In genomic region chr10:126619970-126620369, GRCm38 (mm10) we compare ENCODE assay signal across 21 mouse cellular contexts.
DNase-seq lines count a peak whose midpoint lies in the region; ATAC-seq lines count a peak whose summit lies in the region.
"Had no signal": no experiment of that assay in that cellular context is flagged by ENCODE, and none has a peak within 500 bp of the region (broad histone marks: within the 10 kb centered on the region; RNA-seq: fewer than 3 reads in every experiment).

No protein-coding gene starts in this region.

- DNase-seq in forebrain, embryonic 11.5 days (ENCODE audit: low spot score): peak; percentile 61
- DNase-seq in forebrain, embryonic 10.5 days (ENCODE audit: extremely low spot score, low spot score): no peak
- DNase-seq in ES-CJ7 (ENCODE audit: low read depth, low spot score): peak; percentile 34
- DNase-seq in left cerebral cortex, postnatal 14 days (ENCODE audit: low spot score in 2 of 2): no peak
- no peak for DNase-seq in lung, postnatal 10 days
- DNase-seq: adrenal gland, postnatal 25 days; cerebellum, adult 8-10 months; gastrocnemius, adult 2 months; heart, adult 2 months; kidney, adult 8-10 months; kidney, postnatal 25 days; layer of hippocampus, adult 9-11 months; right cerebral cortex, postnatal 14 days; thymus, postnatal 25 days had no signal

- no peak overlapping the region for H3K4me3 ChIP-seq in forebrain, embryonic 11.5 days (ENCODE audit: low read depth, low read length)
- no peak overlapping the region for H3K4me3 ChIP-seq in forebrain, embryonic 10.5 days
- no peak overlapping the region for H3K4me3 ChIP-seq in forebrain, embryonic 15.5 days
- no peak overlapping the region for H3K4me3 ChIP-seq in midbrain, embryonic 13.5 days (replicated peaks)
- H3K4me3 ChIP-seq: embryonic facial prominence, embryonic 13.5 days; gastrocnemius, adult 2 months; heart, adult 2 months; liver, embryonic 15.5 days had no signal

- intact Hi-C loops in left cerebral cortex, postnatal 14 days (cut with DNase I): no loop called here

- no peak overlapping the region for H3K4me2 ChIP-seq in forebrain, embryonic 11.5 days (ENCODE audit: low read depth, low read length, severe bottlenecking)
- peak overlapping the region; percentile 17 for H3K4me2 ChIP-seq in forebrain, embryonic 15.5 days (replicated peaks)
- peak overlapping the region; percentile 30 for H3K4me2 ChIP-seq in midbrain, embryonic 13.5 days (replicated peaks)
- H3K4me2 ChIP-seq: embryonic facial prominence, embryonic 13.5 days; liver, embryonic 15.5 days had no signal

- peaks cover 4% of the 10 kb centered on the region; the same call in 1 of the 2 replicates for H3K4me1 ChIP-seq in forebrain, embryonic 11.5 days (replicated peaks; ENCODE audit: control insufficient read depth, insufficient read depth, low read length)
- peaks cover 21% of the 10 kb centered on the region for H3K4me1 ChIP-seq in forebrain, embryonic 10.5 days
- peaks cover 13% of the 10 kb centered on the region for H3K4me1 ChIP-seq in forebrain, embryonic 15.5 days
- H3K4me1 ChIP-seq in midbrain, embryonic 13.5 days (replicated peaks): peaks cover 28% of the 10 kb centered on the region
- H3K4me1 ChIP-seq: embryonic facial prominence, embryonic 13.5 days; liver, embryonic 15.5 days had no signal

- no peaks in the 10 kb centered on the region; the same call in 1 of the 2 replicates for H3K9me3 ChIP-seq in forebrain, embryonic 11.5 days (ENCODE audit: control insufficient read depth, low read length)
- no peaks in the 10 kb centered on the region for H3K9me3 ChIP-seq in forebrain, embryonic 10.5 days
- no peaks in the 10 kb centered on the region for H3K9me3 ChIP-seq in forebrain, embryonic 15.5 days
- H3K9me3 ChIP-seq in midbrain, embryonic 13.5 days: no peaks in the 10 kb centered on the region
- H3K9me3 ChIP-seq: embryonic facial prominence, embryonic 13.5 days; liver, embryonic 15.5 days had no signal

- peak; percentile 87 for ATAC-seq in forebrain, embryonic 11.5 days (replicated peaks; ENCODE audit: low FRiP score)
- ATAC-seq in forebrain, embryonic 15.5 days (replicated peaks): 0 out of 2 replicates have a peak, but pooled peaks have one; percentile 29
- peak; percentile 88 for ATAC-seq in midbrain, embryonic 13.5 days
- no peak for ATAC-seq in erythroblast, adult 5-6 weeks (replicated peaks; ENCODE audit: low FRiP score, poor library complexity, severe bottlenecking)
- ATAC-seq: activated CD4-positive, CD25-positive, alpha-beta regulatory T cell, adult 4 months; lung, postnatal 0 days had no signal

- H3K27ac ChIP-seq in forebrain, embryonic 11.5 days (ENCODE audit: low read depth, low read length): no peak overlapping the region
- H3K27ac ChIP-seq in forebrain, embryonic 10.5 days: no peak overlapping the region
- no peak overlapping the region for H3K27ac ChIP-seq in forebrain, embryonic 15.5 days (replicated peaks)
- H3K27ac ChIP-seq in midbrain, embryonic 13.5 days: peak overlapping the region; percentile 75
- H3K27ac ChIP-seq: embryonic facial prominence, embryonic 13.5 days; gastrocnemius, adult 2 months; heart, adult 2 months; liver, embryonic 15.5 days had no signal

- H3K36me3 ChIP-seq in forebrain, embryonic 11.5 days (ENCODE audit: control insufficient read depth, insufficient read depth, low read length): no peaks in the 10 kb centered on the region
- no peaks in the 10 kb centered on the region for H3K36me3 ChIP-seq in forebrain, embryonic 10.5 days (replicated peaks)
- H3K36me3 ChIP-seq in forebrain, embryonic 15.5 days: no peaks in the 10 kb centered on the region
- H3K36me3 ChIP-seq in midbrain, embryonic 13.5 days: no peaks in the 10 kb centered on the region
- H3K36me3 ChIP-seq: embryonic facial prominence, embryonic 13.5 days; liver, embryonic 15.5 days had no signal

- WGBS in forebrain, embryonic 11.5 days: 37% methylated on average over 10 of the region's 10 CpGs
- 48% methylated on average over 10 of the region's 10 CpGs for WGBS in forebrain, embryonic 10.5 days
- WGBS in forebrain, embryonic 15.5 days: 12% methylated on average over 10 of the region's 10 CpGs
- WGBS in midbrain, embryonic 13.5 days: 11% methylated on average over 10 of the region's 10 CpGs

- no peaks in the 10 kb centered on the region for H3K27me3 ChIP-seq in forebrain, embryonic 11.5 days (ENCODE audit: control insufficient read depth, insufficient read depth, low read length)
- H3K27me3 ChIP-seq in forebrain, embryonic 10.5 days (ENCODE audit: poor library complexity, severe bottlenecking): no peaks in the 10 kb centered on the region
- H3K27me3 ChIP-seq in forebrain, embryonic 15.5 days: no peaks in the 10 kb centered on the region
- H3K27me3 ChIP-seq in midbrain, embryonic 13.5 days: no peaks in the 10 kb centered on the region
- H3K27me3 ChIP-seq: embryonic facial prominence, embryonic 13.5 days; liver, embryonic 15.5 days had no signal

- H3K9ac ChIP-seq in forebrain, embryonic 11.5 days (ENCODE audit: low read length): no peak overlapping the region
- H3K9ac ChIP-seq in forebrain, embryonic 15.5 days (replicated peaks): no peak overlapping the region
- H3K9ac ChIP-seq in midbrain, embryonic 13.5 days (replicated peaks): no peak overlapping the region
- H3K9ac ChIP-seq: embryonic facial prominence, embryonic 13.5 days; liver, embryonic 15.5 days had no signal

Comparison
In these comparisons a context has a peak if more than half of its experiments do, and no peak if none do; other contexts are left out.
1. DNase-seq: peak in forebrain, embryonic 11.5 days (single experiment) and ES-CJ7 (single experiment); none in forebrain, embryonic 10.5 days (single experiment), left cerebral cortex, postnatal 14 days (0 of 2) and lung, postnatal 10 days (single experiment).